Mouse (Mus musculus) gastrocnemius, adult 2 months (tissue): ENCODE data around the gene Cd79a. TPM values are rescaled to one million over a fixed set of nuclear protein-coding genes. Genes with fewer than 3 reads are reported as not detected.

ENCODE experiments used
- DNase-seq: peaks from one replicate; pipeline ENCODE4 v3.0.0; 2022
- H3K27ac ChIP-seq: fragments of 200-600 bp; 2 replicates; pipeline ENCODE4 v1.8.1; 2022; ENCODE audit warnings: mild to moderate bottlenecking
- H3K4me3 ChIP-seq: fragments of 200-600 bp; 2 replicates; pipeline ENCODE4 v1.8.1; 2022; ENCODE audit warnings: mild to moderate bottlenecking, moderate library complexity
- CTCF ChIP-seq: fragments of 200-600 bp; IDR thresholded peaks from 2 replicates; pipeline ENCODE4 v1.8.1; 2022; ENCODE audit warnings: antibody characterized with exemption, mild to moderate bottlenecking, moderate library complexity
- intact Hi-C: fragments of 180-260 bp; cut with DNase I; formaldehyde crosslinking; loops from one replicate; pipeline ENCODE4 v1.15.1; 2025
- total RNA-seq, 2 experiments: library from RNA; stranded (reverse); gene quantifications; 2 replicates each; pipeline ENCODE4 v1.2.3; 2021

The Cd79a gene
- total RNA-seq, 2 experiments from 2014 or later = not detected

DNA sequence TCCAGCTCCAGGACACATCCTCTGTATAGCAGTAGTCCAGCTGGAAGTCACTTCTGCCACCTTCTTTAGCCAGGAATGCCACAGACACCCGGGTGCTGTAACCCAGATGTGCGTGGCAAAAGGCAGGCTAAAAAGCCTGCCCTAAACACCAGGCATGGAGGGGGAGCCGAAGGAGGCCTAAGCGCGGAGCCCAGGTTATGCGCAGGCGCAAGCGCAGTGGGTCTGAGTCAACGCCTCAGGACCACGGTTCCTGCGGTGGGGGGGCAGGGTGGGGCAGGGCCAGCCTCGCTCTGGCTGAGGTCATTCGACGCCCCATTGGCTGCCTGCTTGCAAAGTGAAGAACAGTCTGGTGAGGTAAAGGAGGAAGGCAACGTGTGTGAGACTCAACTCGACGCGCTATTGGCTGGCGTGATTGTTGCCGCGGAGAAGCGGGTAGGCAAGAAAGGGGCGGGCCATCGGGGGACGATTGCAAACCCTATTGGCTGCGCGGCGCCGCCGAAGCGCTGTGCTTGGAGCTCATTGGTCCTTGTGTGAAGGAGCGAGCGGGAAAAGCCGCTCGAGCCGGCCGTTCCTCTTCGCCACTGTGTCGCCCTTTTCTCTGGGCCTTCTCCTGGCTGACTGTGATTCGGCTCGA, 27.5 kb upstream of the Cd79a start, which contains the start of the genes Lypd4 and Dmrtc2:
Lypd4 (minus strand) TSS at position 410 of the 634 bp plus-strand sequence.
Dmrtc2 (plus strand) TSS at position 526 of the 634 bp plus-strand sequence.
- no peak within 1 kb of the TSS for H3K4me3 ChIP-seq
- intact Hi-C loops = no loop called here
- H3K27ac ChIP-seq = no peak within 1 kb of the TSS
- TF ChIP-seq CTCF = no peak
- no peak for DNase-seq

DNA sequence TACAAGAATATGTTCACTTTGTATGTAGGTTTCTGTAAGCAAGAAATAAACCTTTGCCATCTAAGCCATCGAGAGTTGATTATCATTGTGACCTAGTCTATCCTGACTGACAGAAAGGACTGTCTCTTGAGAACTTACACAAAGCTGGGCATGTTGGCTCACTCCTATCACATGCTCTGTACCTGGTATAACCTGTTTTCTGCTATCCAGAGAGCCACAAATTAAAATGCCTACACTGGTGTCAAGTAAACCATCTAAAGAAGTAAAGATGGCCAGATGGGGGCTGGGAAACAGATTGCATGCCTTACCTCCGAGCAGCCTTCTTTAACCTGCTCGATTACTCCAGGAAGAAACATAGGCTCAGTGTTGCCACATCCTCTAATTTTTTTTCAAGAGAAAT, 19.6 kb upstream of the Cd79a start:
- intact Hi-C loops = no loop called here
- DNase-seq = no peak
- no peak overlapping the region for H3K27ac ChIP-seq
- H3K4me3 ChIP-seq = no peak overlapping the region
- no peak for TF ChIP-seq CTCF

DNA sequence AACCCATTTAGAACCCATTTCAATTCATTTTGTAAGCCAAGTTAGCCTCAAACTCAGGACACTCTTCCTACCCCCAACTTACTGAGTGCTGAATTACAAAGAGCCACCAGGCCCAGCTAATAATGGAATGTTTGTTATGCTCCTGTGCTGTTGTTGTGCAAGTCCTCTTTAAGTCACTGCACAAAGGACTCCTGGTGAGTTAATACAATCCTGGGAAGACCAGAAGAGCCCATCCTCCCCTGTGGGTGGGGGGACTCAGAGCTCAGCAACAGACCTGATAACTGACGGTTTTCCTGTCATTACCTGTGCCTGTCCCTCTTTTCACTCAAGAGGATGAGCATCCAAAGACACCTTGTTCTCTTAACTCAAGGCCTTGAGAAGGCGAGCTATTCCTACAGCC, 17.6 kb upstream of the Cd79a start:
- no peak for DNase-seq
- H3K27ac ChIP-seq = no peak overlapping the region
- no peak for TF ChIP-seq CTCF
- intact Hi-C loops = loop anchor here (10.0 kb wide), 1 partner anchor 765 kb away; the partner anchor contains the start of gene Zfp112
- no peak overlapping the region for H3K4me3 ChIP-seq

DNA sequence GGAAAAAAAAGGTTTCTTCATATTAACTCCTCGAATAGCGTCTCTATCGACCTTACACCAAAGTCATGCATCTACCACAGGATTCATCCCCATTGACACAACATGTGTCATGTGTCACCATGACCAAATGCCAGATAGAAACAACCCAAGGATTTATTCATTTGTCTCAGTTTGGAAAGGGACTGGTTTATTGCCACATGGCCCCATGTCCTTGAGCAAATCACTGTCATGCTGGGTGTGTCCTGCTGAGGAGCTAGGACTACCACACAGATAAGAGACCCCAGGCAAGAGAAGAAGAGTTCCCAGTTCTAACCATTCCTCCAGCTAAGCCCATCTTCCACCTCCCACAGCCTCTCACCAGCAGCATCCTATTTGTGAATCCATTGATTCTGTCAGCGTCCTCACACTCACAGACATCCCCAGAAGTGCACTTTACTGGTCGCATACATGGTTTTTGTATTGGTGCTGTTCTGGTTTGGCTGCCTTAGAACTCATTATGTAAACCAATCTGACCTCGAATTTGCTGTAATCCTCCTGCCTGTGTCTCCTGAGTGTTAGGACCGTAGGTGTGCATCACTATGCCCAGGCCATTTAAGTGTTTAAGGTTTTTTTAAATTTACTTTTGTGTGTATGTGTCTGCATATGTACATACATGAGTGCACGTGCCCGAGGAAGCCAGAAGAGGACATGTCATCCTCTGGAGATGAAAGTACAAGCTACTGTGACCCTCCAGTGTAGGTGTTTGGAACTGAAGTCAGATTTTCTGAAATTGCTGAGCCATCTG, 14.6 kb upstream of the Cd79a start:
- TF ChIP-seq CTCF = no peak
- no peak overlapping the region for H3K4me3 ChIP-seq
- no peak for DNase-seq
- no peak overlapping the region for H3K27ac ChIP-seq
- intact Hi-C loops = loop anchor here (10.0 kb wide), 1 partner anchor 768 kb away; the partner anchor contains the start of gene Zfp112

DNA sequence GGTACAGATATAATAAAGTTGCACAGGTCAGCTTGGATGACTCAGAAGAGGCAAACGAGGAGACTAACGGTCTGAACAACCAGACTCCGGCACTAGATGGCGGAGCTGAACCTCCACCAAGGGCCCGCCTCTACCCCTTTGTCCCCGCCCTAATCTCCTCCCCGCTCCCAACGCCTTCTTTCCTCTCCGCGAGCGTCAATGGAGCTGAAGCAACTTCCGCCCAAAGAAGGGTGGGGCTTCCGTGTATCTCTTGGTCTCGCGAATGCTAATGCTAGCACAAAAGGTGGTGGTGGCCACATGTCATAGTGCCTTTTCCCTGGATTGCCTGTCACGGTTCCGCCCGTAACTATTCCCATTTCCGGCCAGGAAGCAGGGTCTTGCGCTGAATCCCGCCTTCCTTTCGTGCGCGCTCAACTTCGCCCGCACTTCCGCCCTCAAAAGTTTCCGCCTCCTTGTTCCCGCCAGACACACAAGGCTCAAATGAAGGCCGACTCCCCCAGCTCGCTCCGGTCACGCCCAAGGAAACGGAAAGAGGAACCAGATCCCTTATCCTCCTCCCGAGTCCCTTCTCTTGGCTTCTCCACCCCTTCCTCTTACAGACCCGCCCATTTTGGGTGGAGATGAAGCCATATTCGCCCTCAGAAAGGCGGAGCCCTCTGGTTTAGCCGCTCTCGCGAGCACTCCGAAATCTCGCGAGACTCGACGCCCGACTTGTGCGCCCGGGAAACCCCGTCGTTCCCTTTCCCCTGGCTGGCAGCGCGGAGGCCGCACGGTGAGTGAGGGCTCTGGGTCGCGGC, 13.1 kb upstream of the Cd79a start, which contains the start of gene Rps19:
Rps19 (plus strand) TSS at position 476 of the 797 bp plus-strand sequence.
- peak; percentile 99 for DNase-seq
- Histone ChIP-seq H3K4me3 (peak within 1 kb of the TSS; percentile 94), H3K27ac (peak within 1 kb of the TSS; percentile 96)
- intact Hi-C loops = loop anchor here (2.0 to 10.0 kb wide), 2 partner anchors 87 to 769 kb away; partner anchors contain the start of gene Zfp112
- peak; percentile 78 for TF ChIP-seq CTCF

DNA sequence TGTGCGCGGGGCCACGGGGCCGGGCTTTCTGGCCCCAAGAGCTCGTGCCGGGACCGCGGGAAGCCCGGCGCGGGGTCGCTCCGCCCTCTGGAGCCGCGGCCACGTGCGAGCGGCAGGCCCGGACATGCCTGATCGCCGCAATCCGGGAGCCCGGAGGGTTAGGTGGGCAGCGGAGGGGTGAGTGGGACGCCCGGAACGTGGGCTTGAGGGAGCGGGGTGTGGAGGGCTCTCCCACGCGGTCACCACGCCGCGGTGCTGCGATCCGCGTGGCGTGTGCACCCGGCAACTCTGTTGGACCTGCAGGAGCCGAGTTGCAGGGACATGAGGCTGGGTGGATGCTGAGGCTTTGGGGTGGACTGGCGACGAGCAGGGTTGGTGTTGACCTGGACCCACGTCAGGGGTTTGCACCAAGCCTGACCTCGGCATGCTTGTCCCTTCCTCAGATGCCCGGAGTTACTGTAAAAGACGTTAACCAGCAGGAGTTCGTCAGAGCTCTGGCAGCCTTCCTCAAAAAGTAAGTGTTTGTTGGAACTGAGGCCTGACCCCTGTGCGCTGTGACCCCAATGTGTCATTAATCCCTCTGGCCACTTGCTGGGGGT, 12.4 kb upstream of the Cd79a start:
- no peak for DNase-seq
- Histone ChIP-seq H3K4me3 (peak overlapping the region; percentile 94), H3K27ac (peak overlapping the region; percentile 96)
- intact Hi-C loops = loop anchor here (2.0 to 10.0 kb wide), 2 partner anchors 86 to 770 kb away; partner anchors contain the start of gene Zfp112
- TF ChIP-seq CTCF = no peak

DNA sequence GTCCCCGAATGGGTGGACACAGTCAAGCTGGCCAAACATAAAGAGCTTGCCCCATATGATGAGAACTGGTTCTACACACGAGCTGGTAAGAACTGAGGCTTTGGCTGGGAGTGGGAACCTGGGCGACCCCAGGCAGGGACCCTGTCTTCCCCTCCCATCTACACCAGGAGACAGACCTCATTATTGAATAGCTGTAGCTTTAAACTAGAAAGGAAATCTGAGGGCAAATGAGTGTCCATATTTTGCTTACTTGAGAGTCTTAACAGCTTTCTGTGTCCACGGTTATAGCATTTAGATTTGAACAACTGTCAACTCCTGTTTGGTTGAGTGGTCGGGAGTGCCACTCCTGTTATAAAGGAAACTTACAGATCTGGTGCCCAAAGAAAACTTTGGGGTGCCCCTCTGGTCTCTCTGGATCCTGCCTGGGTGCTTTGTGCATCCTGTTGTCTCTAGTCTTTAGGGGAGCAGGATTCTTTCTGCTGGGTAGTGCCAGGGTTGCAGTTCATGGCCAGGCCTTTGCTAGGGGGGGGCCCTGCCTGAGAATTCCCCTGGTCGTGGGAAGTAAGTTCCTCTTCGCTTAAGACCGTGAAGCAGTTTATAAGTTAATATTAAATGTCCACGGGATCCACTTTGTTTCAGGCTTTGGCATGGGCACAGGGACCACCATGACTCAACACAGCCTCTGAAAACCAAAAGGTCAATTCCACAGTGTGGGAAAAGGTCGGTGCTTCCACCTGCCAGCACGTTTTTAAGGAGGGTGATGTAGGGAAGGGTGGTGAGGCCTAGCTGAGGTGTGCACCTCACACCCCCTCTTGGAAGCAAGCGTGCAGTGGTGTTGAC, 11.5 kb upstream of the Cd79a start:
- no peak for TF ChIP-seq CTCF
- intact Hi-C loops = loop anchor here (2.0 to 10.0 kb wide), 2 partner anchors 85 to 771 kb away; partner anchors contain the start of gene Zfp112
- Histone ChIP-seq H3K4me3 (peak overlapping the region; percentile 94), H3K27ac (peak overlapping the region; percentile 96)
- no peak for DNase-seq

DNA sequence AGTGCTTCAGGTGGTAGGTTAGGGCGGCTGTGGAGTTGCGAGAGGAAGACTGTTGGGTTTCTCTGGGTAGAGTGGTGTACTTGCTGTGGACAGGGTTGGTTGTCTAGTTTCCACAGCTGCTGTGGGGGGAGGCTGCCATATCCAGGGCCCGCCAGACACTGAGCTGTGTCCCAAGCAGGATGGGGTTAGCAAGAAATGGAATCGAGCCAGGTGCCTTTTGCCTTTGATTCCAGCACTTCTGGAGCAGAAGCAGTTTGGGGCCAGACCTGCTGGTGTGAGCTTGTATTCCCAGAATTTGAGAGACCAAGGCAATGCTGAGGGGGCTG, 10.9 kb upstream of the Cd79a start:
- H3K4me3 ChIP-seq = peak overlapping the region; percentile 94
- intact Hi-C loops = loop anchor here (10.0 kb wide), 1 partner anchor 771 kb away; the partner anchor contains the start of gene Zfp112
- no peak for TF ChIP-seq CTCF
- DNase-seq = no peak
- H3K27ac ChIP-seq = peak overlapping the region; percentile 96

DNA sequence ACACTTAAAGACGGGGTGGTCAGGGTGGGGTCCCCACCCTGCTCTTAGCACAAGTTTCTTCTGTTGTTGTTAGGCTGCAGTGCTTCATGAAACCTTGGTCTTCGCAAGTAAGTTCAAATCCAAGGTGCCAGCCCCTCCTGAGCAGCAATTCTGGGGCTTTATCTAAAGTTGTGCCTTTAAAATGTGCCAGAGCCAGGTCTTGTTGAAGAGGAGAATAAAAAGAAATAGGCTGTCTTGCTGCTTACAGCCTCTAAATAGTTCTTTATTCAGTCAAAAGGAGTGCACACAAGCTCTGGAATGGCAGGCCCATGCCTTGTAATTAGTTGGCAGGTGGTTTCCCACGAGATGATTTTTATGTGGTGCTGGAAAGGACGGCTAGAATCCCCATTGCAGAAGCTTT, 10.1 kb upstream of the Cd79a start:
- intact Hi-C loops = loop anchor here (10.0 kb wide), 1 partner anchor 772 kb away; the partner anchor contains the start of gene Zfp112
- TF ChIP-seq CTCF = no peak
- no peak for DNase-seq
- Histone ChIP-seq H3K4me3 (no peak overlapping the region), H3K27ac (peak overlapping the region; percentile 8; the same call in 1 of the 2 replicates)

DNA sequence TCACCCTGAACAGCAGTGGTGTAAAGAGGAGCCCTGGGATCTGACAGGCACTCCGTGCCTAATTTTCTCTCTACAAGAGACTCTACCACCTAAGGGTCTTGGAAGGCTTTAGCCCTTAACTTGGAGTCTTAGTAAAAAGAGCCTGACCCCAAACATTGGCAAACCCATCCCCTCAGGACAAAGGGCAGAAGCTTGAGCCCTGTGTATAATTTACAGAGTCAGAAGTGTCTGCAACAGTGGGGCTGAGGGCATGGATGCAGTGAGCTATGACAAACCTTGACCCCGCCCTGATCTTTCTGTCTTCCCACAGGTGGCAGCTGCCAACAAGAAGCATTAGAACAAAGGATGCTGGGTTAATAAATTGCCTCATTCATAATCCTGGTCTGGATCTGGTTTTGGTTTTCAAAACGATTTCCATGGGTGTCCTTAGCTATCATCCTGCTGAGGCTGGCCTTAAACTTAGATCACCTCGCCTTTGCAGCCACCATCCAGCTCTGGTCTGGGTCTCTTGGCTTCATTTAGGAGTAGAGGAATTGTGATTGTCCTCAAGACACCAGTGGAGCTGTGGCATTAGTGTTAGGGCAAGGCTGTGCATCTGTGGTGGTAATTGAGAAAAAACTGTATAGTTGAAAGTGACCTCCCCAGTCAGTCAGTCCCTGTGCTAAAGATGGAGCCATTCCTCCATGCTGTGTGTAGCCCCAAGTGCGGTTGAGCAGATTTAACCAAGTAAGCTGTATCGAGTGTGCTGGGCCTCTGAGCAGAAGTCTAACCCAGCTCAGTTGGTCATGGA, 7.6 kb upstream of the Cd79a start:
- intact Hi-C loops = loop anchor here (1.0 to 10.0 kb wide), 3 partner anchors 15 to 775 kb away; partner anchors contain the start of gene Zfp112
- no peak for DNase-seq
- TF ChIP-seq CTCF = no peak
- Histone ChIP-seq H3K4me3 (no peak overlapping the region), H3K27ac (no peak overlapping the region; the same call in 1 of the 2 replicates)
